Mouse (Mus musculus) MEL (cell line): ENCODE results near the gene Dtx3. TPM values are rescaled to one million over a fixed set of nuclear protein-coding genes. Genes with fewer than 3 reads are reported as not detected.

Experiments used
- DNase-seq: peaks from one replicate; pipeline ENCODE4 v3.0.0; 2011; ENCODE audit warnings: low read depth, low spot score
- H3K27ac ChIP-seq: 2 replicates; pipeline ENCODE4 v1.5.1; 2012; ENCODE audit warnings: low read depth, mild to moderate bottlenecking, control low read depth, low read length, moderate library complexity; ENCODE audit not compliant: control insufficient read depth
- H3K27me3 ChIP-seq, 2 experiments: fragments of 150-350 bp in 1 of 2; sonication (generic) in 1 of 2; 2 replicates each; pipeline ENCODE4 v1.6.1; 2012; ENCODE audit warnings: low read length in 2 of 2, mild to moderate bottlenecking in 2 of 2, improper control_type of control experiment in 1 of 2, moderate library complexity in 1 of 2; ENCODE audit not compliant: insufficient read depth in 2 of 2, control insufficient read depth in 1 of 2
- H3K36me3 ChIP-seq, 2 experiments: 2 replicates each; pipeline ENCODE4 v1.6.1; 2012 to 2014; ENCODE audit warnings: low read length in 2 of 2, improper control_type of control experiment in 1 of 2, inconsistent platforms in 1 of 2, mild to moderate bottlenecking in 1 of 2; ENCODE audit not compliant: insufficient read depth in 2 of 2, control insufficient read depth in 1 of 2
- H3K4me1 ChIP-seq, 2 experiments: fragments of 150-350 bp in 1 of 2; sonication (generic) in 1 of 2; 2 replicates each; pipeline ENCODE4 v1.6.1; 2012; ENCODE audit warnings: low read length in 2 of 2, improper control_type of control experiment in 1 of 2, mild to moderate bottlenecking in 1 of 2; ENCODE audit not compliant: insufficient read depth in 2 of 2, control insufficient read depth in 1 of 2
- H3K4me3 ChIP-seq, 2 experiments: fragments of 150-350 bp in 1 of 2; sonication (generic) in 1 of 2; 2 replicates each; pipeline ENCODE4 v1.5.1; 2012; ENCODE audit warnings: low read depth in 2 of 2, low read length in 2 of 2, mild to moderate bottlenecking in 2 of 2, moderate library complexity in 2 of 2, control low read depth in 1 of 2, improper control_type of control experiment in 1 of 2; ENCODE audit not compliant: control insufficient read depth in 1 of 2, insufficient read depth in 1 of 2
- H3K79me2 ChIP-seq: 2 replicates; pipeline ENCODE4 v1.6.1; 2012; ENCODE audit warnings: mild to moderate bottlenecking, low read length, moderate library complexity; ENCODE audit not compliant: control insufficient read depth, poor library complexity, insufficient read depth
- H3K9ac ChIP-seq: 2 replicates; pipeline ENCODE4 v1.6.1; 2012; ENCODE audit warnings: low read depth, mild to moderate bottlenecking, control low read depth, low read length, moderate library complexity; ENCODE audit not compliant: control insufficient read depth, poor library complexity, severe bottlenecking
- H3K9me3 ChIP-seq: fragments of 150-350 bp; sonication (generic); replicated peaks from 2 replicates; pipeline ENCODE4 v1.6.1; 2012; ENCODE audit warnings: mild to moderate bottlenecking, low read length, improper control_type of control experiment, moderate library complexity; ENCODE audit not compliant: insufficient read depth
- CHD1 ChIP-seq: IDR thresholded peaks from 2 replicates; pipeline ENCODE4 v1.6.1; 2012; ENCODE audit warnings: low read depth, mild to moderate bottlenecking, inconsistent platforms, low read length, improper control_type of control experiment
- CTCF ChIP-seq, 3 experiments: IDR thresholded peaks in 2 of 3; conservative IDR thresholded peaks in 1 of 3; 2 replicates each; pipeline ENCODE4 v1.5.1; 2011 to 2012; ENCODE audit warnings: low read length in 3 of 3, low read depth in 2 of 3, mild to moderate bottlenecking in 2 of 3, improper control_type of control experiment in 1 of 3, inconsistent platforms in 1 of 3, mixed read lengths in 1 of 3, moderate library complexity in 1 of 3; ENCODE audit not compliant: control insufficient read depth in 1 of 3, insufficient read depth in 1 of 3, poor library complexity in 1 of 3, severe bottlenecking in 1 of 3
- ELF1 ChIP-seq: IDR thresholded peaks from 2 replicates; pipeline ENCODE4 v1.6.1; 2014; ENCODE audit warnings: low read depth, mild to moderate bottlenecking, inconsistent platforms, low read length, improper control_type of control experiment, moderate library complexity
- GABPA ChIP-seq: IDR thresholded peaks from 2 replicates; pipeline ENCODE4 v1.6.1; 2012; ENCODE audit warnings: low read depth, mild to moderate bottlenecking, inconsistent platforms, low read length, improper control_type of control experiment, moderate library complexity
- GATA1 ChIP-seq: IDR thresholded peaks from 2 replicates; pipeline ENCODE4 v1.6.1; 2011; ENCODE audit warnings: low read depth, low read length, improper control_type of control experiment
- MAX ChIP-seq: IDR thresholded peaks from 2 replicates; pipeline ENCODE4 v1.6.1; 2011; ENCODE audit warnings: low read length, improper control_type of control experiment
- NELFE ChIP-seq: IDR thresholded peaks from 2 replicates; pipeline ENCODE4 v1.6.1; 2011; ENCODE audit warnings: low read depth, low read length, improper control_type of control experiment
- NRF1 ChIP-seq: IDR thresholded peaks from 2 replicates; pipeline ENCODE4 v1.6.1; 2014; ENCODE audit warnings: low read depth, mild to moderate bottlenecking, inconsistent platforms, low read length, improper control_type of control experiment, moderate library complexity; ENCODE audit not compliant: poor library complexity, insufficient read depth, severe bottlenecking
- POLR2AphosphoS2 ChIP-seq: IDR thresholded peaks from 2 replicates; pipeline ENCODE4 v1.6.1; 2011; ENCODE audit warnings: low read length, improper control_type of control experiment
- POLR2AphosphoS5 ChIP-seq: IDR thresholded peaks from 2 replicates; pipeline ENCODE4 v1.6.1; 2012; ENCODE audit warnings: low read depth, borderline replicate concordance, mild to moderate bottlenecking, inconsistent platforms, low read length, moderate library complexity, mixed read lengths
- RAD21 ChIP-seq: IDR thresholded peaks from 2 replicates; pipeline ENCODE4 v1.6.1; 2011; ENCODE audit warnings: mild to moderate bottlenecking, low read depth, low read length, improper control_type of control experiment
- RCOR1 ChIP-seq: IDR thresholded peaks from 2 replicates; pipeline ENCODE4 v1.6.1; 2012; ENCODE audit warnings: low read depth, mild to moderate bottlenecking, inconsistent platforms, low read length, improper control_type of control experiment
- SMC3 ChIP-seq: IDR thresholded peaks from 2 replicates; pipeline ENCODE4 v1.6.1; 2011; ENCODE audit warnings: low read depth, low read length, improper control_type of control experiment
- ZC3H11A ChIP-seq: IDR thresholded peaks from 2 replicates; pipeline ENCODE4 v1.6.1; 2012; ENCODE audit warnings: low read depth, mild to moderate bottlenecking, inconsistent platforms, low read length, improper control_type of control experiment
- ZNF384 ChIP-seq: IDR thresholded peaks from 2 replicates; pipeline ENCODE4 v1.6.1; 2012; ENCODE audit warnings: low read depth, mild to moderate bottlenecking, inconsistent platforms, low read length, improper control_type of control experiment
- polyA plus RNA-seq, 2 experiments: library from polyadenylated mRNA; stranded (reverse) in 1 of 2; unstranded in 1 of 2; fragments of >175 nt in 1 of 2; fragments of >200 nt in 1 of 2; gene quantifications; 2 replicates each; pipeline versions ENCODE4 v1.2.1 to v1.2.4; 2012; ENCODE audit warnings: low replicate concordance in 2 of 2, low read depth in 1 of 2; ENCODE audit not compliant: insufficient read length in 2 of 2, insufficient read depth in 1 of 2, missing spikeins in 1 of 2
- total RNA-seq: library from RNA; depleted of rRNA; stranded (reverse); fragments of 300-350 nt; gene quantifications from 2 replicates; pipeline ENCODE4 v1.2.3, GENCODE M21; 2012

Dtx3 gene
- total and polyA plus RNA-seq, 3 experiments = 30.5 to 107 TPM; not detected in 1

GRCm38 (mm10) chr10:127171631-127172200 is 23.8 kb downstream of the Dtx3 start:
- no peaks in the 10 kb centered on the region for H3K27me3 ChIP-seq
- no peak overlapping the region for H3K4me3 ChIP-seq
- DNase-seq = no peak
- H3K27ac ChIP-seq = no peak overlapping the region
- peaks cover 0 to 3% of the 10 kb centered on the region in 2 experiments; a peak in 1 of 4 replicates for H3K4me1 ChIP-seq
- TF ChIP-seq CHD1 = no peak
- no peak for TF ChIP-seq NELFE
- TF ChIP-seq ELF1 = no peak
- no peak for TF ChIP-seq RCOR1
- TF ChIP-seq MAX = no peak
- TF ChIP-seq ZNF384 = no peak
- TF ChIP-seq CTCF (IDR thresholded peaks at IDR 0.05 in 2 of 3, conservative IDR thresholded peaks at IDR 0.05 in 1 of 3; ENCODE audit: control insufficient read depth in 1 of 3, insufficient read depth in 1 of 3, low read depth in 2 of 3, low read length in 3 of 3, poor library complexity in 1 of 3, severe bottlenecking in 1 of 3) = no peak
- no peak for TF ChIP-seq NRF1
- TF ChIP-seq POLR2AphosphoS2 = no peak
- no peak for TF ChIP-seq POLR2AphosphoS5
- no peak for TF ChIP-seq ZC3H11A
- no peak for TF ChIP-seq GATA1
- peaks cover 5% of the 10 kb centered on the region for H3K79me2 ChIP-seq
- H3K9ac ChIP-seq = no peak overlapping the region
- no peaks in the 10 kb centered on the region for H3K9me3 ChIP-seq
- peaks cover 0 to 3% of the 10 kb centered on the region in 2 experiments; a peak in 2 of 4 replicates for H3K36me3 ChIP-seq

- Histone ChIP-seq H3K4me1 (peaks cover 0 to 3% of the 10 kb centered on the region in 2 experiments; a peak in 1 of 4 replicates), H3K36me3 (peaks cover 0 to 3% of the 10 kb centered on the region in 2 experiments; a peak in 2 of 4 replicates), H3K27me3 (no peaks in the 10 kb centered on the region), H3K9me3 (no peaks in the 10 kb centered on the region), H3K27ac (no peak overlapping the region), H3K79me2 (peaks cover 14% of the 10 kb centered on the region), H3K9ac (no peak overlapping the region), H3K4me3 (no peak overlapping the region)
- TF ChIP-seq GABPA (no peak), CTCF (IDR thresholded peaks at IDR 0.05 in 2 of 3, conservative IDR thresholded peaks at IDR 0.05 in 1 of 3; ENCODE audit: control insufficient read depth in 1 of 3, insufficient read depth in 1 of 3, low read depth in 2 of 3, low read length in 3 of 3, poor library complexity in 1 of 3, severe bottlenecking in 1 of 3) (peak; percentile 48 to 74 (median 62); a peak in 5 of 6 replicates), RAD21 (peak; percentile 38), ZC3H11A (0 out of 2 replicates have a peak, but pooled peaks have one; percentile 16), SMC3 (peak; percentile 43)
- DNase-seq = peak; percentile 22
Observed at GRCm38 (mm10) chr10:127170837-127171272, 24.7 kb downstream of the Dtx3 start.
